Mouse (Mus musculus) heart, postnatal 36 days (tissue): Measurements from ENCODE around the gene Tnrc6c. TPM values are rescaled to one million over a fixed set of nuclear protein-coding genes. Genes with fewer than 3 reads are reported as not detected.

Experiments used
- DNase-seq, 2 experiments: peaks; one replicate each; pipeline ENCODE4 v3.0.0; 2021 to 2022
- intact Hi-C: fragments of 180-260 bp; cut with DNase I; formaldehyde crosslinking; loops from one replicate; pipeline ENCODE4 v1.15.1; 2025
- total RNA-seq, 2 experiments: library from RNA; stranded (reverse); gene quantifications; 2 replicates each; pipeline ENCODE4 v1.2.3; 2021

Tnrc6c gene
- total RNA-seq, 2 experiments from 2014 or later = 28.1 to 34.1 TPM

DNA sequence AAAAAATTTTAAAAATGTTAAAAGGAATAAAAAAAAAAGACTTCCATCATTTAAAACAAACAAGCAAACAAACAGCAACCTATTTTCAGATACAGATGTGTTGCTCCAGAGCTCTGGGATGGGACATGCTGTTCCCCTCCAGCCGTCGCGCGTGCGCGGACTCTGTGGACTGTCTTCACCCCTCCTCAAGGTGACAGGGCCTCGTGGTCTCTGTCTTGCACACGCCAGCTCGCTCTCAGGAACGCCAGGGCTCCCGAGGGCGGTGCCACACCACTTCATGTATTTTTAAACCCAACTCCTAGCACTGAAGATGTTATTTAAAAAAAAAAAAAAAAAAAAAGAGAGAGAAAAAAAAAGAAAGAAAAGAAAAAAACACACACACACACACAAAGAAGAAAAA, 108.2 kb downstream of the Tnrc6c start:
- intact Hi-C loops = no loop called here
- DNase-seq = no peak

DNA sequence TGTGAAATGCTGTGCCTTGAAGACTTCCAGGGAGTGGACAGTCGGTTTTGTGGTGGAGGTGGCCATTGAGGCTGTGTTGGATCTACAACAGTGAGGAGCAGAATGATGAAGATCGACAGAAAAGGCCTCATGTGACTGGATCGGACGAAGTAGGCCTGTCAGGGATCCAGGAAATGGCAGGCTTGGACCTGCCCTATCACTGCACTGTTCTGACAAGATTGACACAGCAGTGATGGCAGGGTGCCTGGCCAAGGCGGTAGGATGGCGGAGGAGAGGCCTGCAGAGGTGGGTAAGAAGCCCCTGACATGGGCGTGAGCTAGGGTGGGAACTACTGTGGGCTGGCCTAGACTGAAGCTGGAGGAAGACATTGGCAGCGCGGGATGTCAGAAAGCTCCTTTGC, 110.2 kb downstream of the Tnrc6c start:
- DNase-seq = no peak
- intact Hi-C loops = no loop called here

DNA sequence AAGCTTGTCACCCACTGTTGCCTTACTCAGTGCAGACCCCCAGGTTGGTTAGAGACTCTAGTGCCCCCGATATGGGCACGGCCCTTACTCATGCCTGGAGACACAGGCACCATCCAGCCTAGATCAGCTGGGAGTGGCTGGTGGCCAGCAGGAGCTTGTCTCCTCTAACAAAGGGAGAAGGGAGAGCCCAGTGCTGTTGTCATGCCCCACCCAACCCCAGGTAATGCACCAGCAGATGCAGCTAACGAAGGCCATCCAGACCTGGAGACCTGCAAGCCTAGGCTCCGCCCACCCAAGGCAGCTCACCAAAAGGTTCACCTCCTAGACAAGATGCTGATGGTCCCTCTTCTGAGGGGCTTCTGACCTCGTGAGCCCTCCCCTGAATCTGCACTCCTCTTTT, 111.3 kb downstream of the Tnrc6c start:
- intact Hi-C loops = no loop called here
- DNase-seq = no peak

DNA sequence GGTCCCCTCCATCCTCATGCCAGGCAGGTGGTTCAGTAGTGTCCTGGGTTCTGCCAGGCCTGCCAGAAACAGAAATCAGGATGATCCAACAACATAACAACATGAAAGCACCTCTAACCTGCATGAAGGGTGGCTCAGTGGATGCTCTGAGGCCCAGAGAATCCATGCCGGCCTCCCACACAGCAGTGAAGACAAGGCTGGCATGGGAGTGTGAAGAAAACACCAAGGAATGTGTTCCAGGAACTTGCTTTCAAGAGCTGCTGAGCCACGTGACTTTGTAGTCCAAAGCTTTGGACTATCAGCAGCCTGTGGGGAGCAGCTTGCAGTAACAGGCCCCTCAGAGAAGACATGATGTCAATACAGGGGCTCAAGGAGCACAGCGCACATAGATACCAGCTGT, 112.2 kb downstream of the Tnrc6c start:
- intact Hi-C loops = no loop called here
- no peak for DNase-seq

DNA sequence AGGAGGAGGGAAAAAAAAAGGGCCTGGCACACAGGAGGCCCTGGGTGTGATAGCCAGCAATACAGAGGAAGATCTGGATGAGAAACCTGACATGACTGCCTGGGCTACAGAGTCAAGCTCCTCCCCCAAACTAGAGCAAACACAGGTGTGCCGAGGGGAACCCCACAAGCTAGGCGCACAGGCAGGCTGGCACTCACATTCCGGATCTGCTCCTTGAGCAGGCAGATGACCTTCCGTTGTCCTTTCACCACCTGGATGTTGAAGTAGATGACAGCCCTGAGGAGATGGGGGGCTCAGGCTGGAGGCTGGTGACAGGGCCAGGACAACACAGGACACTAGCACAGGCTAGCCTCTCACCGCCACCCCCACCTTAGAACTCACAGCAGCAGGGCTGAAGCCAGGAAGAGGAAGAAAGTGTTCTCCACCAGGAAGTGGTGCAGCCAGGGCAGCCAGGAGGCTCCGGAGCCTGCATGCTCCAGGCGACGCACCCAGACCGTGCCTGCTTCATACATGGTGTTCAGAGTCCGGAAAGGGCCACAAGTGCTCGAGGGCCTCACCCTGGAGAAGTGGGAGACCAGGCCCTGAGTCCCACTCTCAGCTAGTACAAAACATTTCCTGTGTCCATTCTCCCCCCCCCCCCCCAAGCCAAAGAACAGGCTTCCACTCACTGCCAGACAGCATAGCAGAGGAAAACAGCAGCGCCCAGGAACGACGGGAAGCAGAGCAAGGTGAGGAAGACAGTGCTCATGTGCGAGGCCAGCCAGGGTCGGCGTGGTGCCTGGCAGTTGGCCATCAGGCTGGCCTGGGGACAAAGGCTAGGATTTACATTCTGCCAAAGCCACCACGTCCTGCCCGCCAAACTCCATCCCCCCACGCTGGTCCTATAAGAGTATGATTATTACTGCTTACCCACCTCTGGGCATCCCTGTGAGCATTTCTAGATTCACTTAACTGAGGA, 114.9 kb downstream of the Tnrc6c start:
- no peak for DNase-seq
- intact Hi-C loops = no loop called here

DNA sequence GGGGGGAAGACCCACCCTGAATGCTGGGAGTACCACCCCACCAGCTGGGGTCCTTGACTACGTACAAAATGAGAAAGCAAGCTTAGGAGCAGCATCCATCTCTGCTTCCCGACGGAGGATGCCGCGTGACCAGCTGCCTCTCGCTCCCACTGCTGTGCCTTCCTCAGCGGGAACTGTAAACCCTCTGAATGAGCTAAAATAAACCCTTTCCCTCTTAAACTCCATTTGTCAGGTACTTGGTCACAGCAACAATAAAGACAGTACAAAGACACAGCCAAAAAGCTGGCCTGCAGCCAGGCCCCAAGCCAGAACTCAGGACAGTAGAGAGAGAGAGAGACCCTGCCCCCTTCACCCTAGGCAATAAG, 115.6 kb downstream of the Tnrc6c start:
- no peak for DNase-seq
- intact Hi-C loops = no loop called here

DNA sequence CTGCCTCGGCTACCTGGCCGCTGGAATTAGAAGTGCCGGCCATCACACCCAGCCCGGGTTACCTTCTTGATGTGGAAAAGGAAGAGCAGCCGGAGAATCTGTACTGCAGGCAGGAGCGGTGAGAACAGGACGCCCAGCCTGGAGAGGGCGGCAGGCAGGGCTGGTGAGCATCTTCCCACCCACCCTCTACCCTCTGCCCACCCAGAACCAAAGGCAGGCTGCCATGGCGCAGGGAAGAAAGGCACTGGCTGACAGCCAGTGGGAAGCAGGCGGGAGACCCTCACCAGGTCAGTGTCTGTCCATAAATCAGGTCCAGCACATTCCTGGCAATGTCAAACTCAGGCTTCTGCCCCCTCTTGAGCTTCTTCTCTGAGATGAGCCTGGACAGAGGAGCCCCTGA, 116.3 kb downstream of the Tnrc6c start:
- DNase-seq = no peak
- intact Hi-C loops = no loop called here

DNA sequence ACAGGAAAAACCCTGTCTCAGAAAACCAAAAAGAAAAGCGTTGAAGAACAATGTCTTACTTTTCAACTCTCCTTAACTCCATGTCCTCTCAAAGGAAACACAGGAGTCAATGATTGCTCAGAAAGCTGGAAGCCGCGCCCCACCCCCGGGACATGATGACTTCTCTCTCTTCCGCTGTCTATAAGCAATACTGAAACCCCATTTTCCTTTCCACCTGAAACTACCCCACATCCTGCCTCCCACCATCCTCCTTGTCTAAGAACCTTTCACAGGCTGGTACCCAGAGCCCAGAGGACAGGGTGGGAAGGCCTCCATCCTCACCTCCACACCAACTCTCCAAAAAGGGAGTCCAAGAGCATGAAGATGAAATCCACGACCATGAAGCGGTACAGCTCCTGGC, 118.3 kb downstream of the Tnrc6c start:
- DNase-seq = no peak
- intact Hi-C loops = no loop called here

DNA sequence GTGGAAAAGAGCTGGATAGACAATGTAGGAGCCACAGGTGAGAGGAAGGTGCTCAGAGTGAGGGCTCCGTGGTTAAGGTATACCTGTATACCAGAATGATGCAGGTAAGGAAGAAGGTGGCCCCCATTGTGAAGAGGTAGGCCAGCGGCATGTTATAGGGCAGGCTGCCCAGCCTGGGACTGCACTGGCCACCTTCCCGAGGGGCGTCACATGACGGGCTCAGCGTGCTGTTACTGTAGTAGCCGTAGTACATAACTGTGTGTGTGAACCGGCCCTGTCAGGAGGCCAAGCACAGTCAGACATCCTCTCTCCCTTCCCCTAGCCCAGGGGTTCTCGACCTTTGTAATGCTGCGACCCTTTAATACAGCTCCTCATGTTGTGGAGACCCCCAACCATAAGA, 120.8 kb downstream of the Tnrc6c start:
- intact Hi-C loops = loop anchor here (5.0 kb wide), 1 partner anchor 388 kb away; no protein-coding TSS in a partner anchor
- DNase-seq = no peak

DNA sequence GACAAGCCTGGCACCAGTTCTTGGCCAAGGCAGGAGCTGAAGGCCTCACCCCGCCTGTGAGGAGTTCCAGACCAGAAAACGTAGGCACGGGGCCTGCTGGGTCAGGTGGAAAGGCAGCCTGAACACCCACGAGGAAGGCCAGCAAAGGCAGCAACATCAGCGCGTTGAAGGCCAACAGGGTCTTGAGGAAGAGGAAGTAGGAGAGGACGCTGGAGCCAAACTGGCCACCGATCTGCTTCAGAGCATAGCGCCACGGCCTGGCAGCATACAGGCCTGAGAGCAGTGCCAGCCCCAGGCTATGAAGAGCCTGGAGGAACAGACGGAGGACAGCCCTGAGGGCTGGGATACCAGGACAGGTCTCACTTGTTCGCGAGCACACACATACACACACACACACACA, 121.5 kb downstream of the Tnrc6c start:
- intact Hi-C loops = loop anchor here (5.0 kb wide), 1 partner anchor 388 kb away; no protein-coding TSS in a partner anchor
- DNase-seq = no peak

DNA sequence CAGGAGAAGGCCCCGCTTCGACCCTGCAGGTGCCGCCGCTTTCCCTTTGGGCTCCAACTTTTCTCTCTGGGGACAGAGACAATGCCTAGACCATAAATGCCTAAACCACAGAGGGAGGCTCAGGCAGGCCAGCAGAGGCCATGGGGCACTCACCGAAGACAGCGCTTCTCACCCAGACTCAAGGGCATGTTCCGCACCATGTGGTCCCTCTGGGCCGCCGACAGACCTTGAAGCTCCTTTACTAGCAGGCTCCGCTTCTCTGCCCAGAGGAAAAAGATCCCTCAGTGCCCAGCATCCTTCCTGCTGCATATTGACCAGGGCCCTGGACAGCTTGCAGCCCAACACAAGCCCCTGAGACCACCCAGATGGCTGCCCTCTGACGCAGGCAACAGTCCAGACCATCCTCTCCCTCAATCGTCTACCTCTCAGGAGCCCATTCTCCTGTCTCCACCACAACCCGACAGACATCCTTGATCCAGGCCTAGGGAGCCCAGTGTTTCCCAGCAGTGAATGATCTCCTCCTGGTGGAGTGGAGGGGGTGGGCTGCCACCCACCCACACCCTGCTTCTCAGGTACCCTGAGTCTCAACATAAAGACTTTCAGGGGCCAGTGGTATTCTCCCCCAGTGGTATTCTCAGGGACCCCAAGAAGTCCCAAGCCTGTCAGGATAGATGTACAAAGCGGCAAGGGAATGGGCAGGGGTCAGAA, 122.2 kb downstream of the Tnrc6c start:
- DNase-seq = no peak
- intact Hi-C loops = loop anchor here (5.0 kb wide), 1 partner anchor 389 kb away; no protein-coding TSS in a partner anchor

DNA sequence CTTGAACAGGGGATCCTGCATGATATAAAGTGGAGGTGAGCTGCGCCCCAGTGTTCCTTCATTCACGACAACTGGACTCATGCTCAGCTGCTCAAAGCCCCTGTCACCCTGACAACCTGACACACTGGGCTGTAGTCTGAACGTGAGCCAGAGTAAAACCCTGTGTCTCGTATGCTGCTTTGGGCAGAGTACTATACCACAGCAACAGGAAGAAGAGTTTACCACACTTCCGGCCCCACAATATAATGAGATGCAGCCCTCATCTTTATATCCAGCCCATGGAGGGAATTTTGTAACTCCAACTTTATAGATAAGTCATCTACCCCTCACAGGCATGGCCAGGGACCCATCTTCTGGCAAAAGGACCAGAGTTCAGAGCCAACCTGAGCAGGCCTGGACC, 123.0 kb downstream of the Tnrc6c start:
- no peak for DNase-seq
- intact Hi-C loops = loop anchor here (5.0 kb wide), 1 partner anchor 390 kb away; no protein-coding TSS in a partner anchor

DNA sequence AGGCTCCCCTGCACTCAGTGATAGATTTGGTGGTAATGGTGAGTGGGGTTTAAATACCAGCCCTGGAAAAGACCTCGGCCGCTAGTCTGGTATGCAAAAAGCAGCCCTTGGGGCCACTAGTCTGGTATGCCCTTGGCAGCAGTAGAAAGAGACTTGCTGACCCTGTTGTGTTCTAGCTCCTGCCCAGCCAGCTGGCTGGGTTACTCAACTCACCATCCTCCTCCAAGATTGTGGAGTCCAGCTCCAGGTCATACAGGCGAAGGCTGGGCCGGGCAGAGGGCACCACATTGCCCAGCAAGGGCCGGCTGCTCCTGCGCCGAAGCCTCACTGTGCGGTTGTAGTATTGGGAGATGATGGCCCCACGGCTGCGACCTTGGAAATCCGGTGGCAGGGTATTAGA, 123.9 kb downstream of the Tnrc6c start:
- intact Hi-C loops = loop anchor here (5.0 kb wide), 1 partner anchor 391 kb away; no protein-coding TSS in a partner anchor
- DNase-seq = no peak

DNA sequence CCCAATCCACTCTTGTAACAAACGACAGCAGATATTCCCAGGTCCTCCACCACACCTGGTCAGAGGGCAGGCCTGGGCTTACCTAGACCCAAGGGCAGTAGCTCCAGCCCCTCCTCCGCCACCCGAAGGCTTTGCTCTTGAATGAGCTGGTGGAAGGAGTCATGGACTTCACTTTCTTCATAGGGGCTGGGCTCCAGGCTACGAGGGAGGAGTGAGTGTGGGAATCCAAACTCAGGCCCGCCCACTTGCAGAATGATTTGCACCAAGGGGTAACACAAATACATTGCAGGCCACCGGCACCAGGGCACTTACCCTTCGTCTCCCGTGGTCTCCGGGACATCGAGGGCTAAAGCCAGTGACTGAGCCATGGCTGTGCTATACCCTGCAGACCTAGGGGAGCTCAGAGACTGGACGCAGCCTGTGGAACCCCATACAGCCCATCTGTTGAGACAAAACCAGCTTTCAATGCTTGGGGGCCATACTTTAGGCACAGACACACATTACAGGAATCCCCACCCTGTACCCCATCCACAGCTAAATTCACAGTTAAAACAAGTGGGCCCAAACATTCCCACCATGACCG, 124.9 kb downstream of the Tnrc6c start:
- no peak for DNase-seq
- intact Hi-C loops = loop anchor here (5.0 kb wide), 1 partner anchor 392 kb away; no protein-coding TSS in a partner anchor

DNA sequence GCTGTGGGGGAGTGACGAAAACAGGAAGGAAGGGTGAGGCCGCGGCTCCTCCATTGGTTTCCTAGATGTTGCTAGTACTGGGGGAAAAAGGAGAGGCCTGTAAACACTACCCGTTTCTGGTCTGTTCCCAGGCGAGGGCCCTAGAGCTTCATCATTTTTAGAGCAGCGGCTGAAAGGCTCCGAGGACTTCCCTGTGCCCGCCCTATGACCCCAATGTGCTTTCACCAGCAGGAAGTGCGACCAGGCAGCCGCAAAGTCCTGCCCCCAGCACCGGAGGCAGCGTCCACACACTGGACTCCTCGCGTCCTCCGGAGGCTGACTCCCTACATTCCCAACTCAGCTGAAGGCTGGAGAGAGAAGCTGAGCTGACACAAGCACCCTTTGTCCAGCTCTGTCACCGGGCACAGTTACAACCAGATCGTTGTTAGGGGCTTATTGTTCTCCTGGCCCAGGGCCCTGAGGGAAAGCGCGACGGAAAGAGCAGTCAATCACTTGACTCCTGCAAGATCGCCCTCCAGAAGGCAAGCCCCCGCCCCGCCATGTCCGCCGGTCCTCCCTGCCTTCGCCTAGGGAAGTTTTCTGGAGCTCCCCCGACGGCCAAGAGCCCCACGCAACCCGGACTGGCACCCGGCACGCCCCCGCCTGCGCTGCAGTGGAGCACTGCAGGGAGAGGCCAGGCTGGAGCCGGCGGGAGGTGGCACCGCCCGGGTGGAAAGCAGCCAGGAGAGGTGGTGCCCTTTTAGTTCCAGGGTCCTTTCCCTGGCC, 125.5 kb downstream of the Tnrc6c start:
- peak; percentile 74 to 78 for DNase-seq
- intact Hi-C loops = loop anchor here (5.0 kb wide), 1 partner anchor 392 kb away; no protein-coding TSS in a partner anchor

DNA sequence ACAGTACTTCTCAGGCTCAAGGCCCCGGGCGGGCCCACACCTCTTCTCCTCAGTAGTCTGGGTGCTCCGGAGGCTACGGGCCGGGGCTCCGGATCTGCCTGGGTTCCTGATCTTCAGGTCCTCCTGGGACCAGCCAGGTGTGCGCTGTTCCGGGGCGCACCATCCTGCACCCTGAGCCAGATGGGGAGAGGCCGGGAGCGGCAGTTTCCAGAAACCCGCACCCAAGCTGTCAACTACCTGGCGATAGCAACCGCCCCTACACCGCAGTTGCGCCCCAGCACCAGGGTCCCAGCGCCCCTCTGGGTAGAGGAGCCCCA, 126.1 kb downstream of the Tnrc6c start:
- intact Hi-C loops = no loop called here
- no peak for DNase-seq

DNA sequence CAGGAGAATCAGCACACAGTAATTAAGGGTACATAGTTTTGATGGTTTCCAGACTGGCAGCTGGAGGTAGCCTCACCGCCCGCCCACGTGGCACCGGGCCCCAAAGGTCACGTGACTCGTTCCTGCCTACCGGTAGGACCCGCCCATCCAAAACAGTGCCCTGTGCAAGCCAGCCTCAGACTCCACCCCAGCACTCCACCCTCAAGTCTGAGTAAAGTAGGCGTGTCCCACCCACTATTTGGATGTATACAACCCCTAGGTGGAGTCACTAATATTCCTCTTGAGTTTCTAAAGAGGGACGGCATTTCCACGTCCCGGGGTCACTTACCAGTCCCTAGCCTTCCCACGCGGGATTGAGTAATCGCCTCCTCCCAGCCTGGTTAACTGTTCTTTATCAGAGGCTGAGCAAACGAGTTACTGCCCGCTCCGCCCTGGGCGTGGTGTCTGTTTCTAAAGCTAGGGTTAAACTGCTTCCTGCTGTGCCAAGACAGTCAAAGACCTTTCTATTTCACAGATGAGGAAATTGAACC, 126.6 kb downstream of the Tnrc6c start:
- peak; percentile 82 to 84 for DNase-seq
- intact Hi-C loops = no loop called here

DNA sequence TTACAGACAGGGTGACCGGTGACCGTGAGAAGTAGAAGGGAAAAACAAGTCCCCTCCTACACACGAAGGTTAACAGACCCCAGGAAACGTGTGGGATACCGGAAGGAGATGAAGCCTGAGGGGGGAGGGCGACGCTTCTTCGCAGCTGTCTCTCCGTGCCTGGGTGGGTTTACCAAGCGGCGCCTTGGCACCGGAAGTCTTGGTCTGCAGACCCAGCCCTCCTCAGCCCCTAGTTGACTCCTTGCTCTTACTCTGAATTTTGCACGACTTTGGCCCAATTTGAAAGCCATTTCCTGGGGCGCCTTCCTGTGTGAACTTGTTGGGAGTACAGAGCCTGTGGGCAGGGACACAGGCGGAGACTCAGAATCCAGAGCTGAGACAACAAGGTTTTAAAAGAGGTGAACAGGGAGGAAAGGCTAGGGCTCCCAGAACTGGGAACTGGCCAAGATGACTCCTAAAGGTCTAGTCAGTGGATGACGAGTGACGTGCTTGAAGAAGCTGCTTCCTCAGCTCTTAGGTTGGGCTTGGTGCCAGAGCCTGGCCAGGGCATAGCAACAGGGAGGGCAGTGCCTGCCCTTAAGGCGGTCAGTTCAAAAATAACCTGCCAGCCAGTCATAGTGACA, 127.2 kb downstream of the Tnrc6c start:
- intact Hi-C loops = no loop called here
- peak; percentile 71 to 74 for DNase-seq

DNA sequence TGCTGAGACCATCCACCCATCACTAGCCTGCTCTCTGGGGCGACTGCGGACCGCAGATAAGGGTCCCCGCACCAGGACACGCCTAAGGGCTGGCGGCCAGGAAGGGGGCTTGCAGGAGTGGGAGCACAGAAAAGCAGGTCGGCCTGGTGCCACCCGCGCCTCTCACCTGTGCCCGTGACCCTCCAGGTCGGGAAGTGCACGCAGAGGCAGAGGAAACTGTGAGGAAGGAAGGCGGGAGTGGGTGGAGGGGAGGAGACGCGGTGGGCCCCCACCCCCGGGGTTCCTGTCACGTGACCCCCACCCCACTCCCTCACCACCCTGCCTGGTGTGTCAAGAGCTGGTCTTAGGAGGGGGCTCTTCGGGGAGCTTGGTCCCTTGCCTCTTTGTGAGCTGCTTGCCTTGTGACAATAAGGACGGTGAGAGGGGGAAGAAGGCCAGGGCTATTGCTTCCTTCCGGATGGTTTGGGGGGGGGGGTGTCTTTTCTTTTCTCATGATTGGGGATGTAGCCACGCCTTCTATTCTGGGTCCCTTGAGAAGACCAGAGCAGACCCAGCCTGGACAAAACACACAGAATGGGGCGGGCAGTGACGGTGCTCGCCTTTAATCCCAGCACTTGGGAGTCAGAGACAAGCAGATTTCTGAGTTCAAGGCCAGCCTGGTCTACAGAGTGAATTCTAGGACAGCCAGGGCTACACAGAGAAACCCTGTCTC, 128.1 kb downstream of the Tnrc6c start, which contains the start of the genes Tmc8 and Tmc6:
Gene Tmc8, plus strand, starts transcription at position 84 of the 712 bp plus-strand sequence.
Gene Tmc6, minus strand, starts transcription at position 206 of the 712 bp plus-strand sequence.
- intact Hi-C loops = loop anchor here (2.0 kb wide), 1 partner anchor 43 kb away; the partner anchor contains the start of gene Afmid
- DNase-seq = peak; percentile 58 to 67
